Mouse (Mus musculus) liver, embryonic 14.5 days (tissue): ENCODE results near the gene Slc25a33.

Source experiments
- CTCF ChIP-seq: IDR thresholded peaks from 2 replicates; pipeline ENCODE4 v1.5.1; 2016; ENCODE audit warnings: antibody characterized with exemption, low read depth, control low read depth
- EP300 ChIP-seq: IDR thresholded peaks from 2 replicates; pipeline ENCODE4 v1.6.1; 2016; ENCODE audit warnings: antibody characterized with exemption, low read depth

- no peak for TF ChIP-seq EP300
- TF ChIP-seq CTCF = no peak
Observed at GRCm38 (mm10) chr4:149749003-149749662, 24.9 kb downstream of the Slc25a33 start.
